Mouse (Mus musculus) c-Kit-positive CD71-positive TER-119-negative erythroid progenitor cells, embryonic 14.5 days (primary cell): ENCODE results near the gene Ptrhd1.
A peak's percentile ranks its signal among the peaks of the same experiment; 100 is the strongest.

ENCODE experiments used
- DNase-seq: peaks from one replicate; pipeline ENCODE4 v3.0.0-alpha.2; 2013; ENCODE audit warnings: low read depth

The Ptrhd1 gene

GRCm38 (mm10) chr12:4245742-4246141 is 11.9 kb downstream of the Ptrhd1 start:
- no peak for DNase-seq

- no peak for DNase-seq
These were observed 16.0 kb downstream of the Ptrhd1 start for GRCm38 (mm10) chr12:4249786-4250185.

DNA sequence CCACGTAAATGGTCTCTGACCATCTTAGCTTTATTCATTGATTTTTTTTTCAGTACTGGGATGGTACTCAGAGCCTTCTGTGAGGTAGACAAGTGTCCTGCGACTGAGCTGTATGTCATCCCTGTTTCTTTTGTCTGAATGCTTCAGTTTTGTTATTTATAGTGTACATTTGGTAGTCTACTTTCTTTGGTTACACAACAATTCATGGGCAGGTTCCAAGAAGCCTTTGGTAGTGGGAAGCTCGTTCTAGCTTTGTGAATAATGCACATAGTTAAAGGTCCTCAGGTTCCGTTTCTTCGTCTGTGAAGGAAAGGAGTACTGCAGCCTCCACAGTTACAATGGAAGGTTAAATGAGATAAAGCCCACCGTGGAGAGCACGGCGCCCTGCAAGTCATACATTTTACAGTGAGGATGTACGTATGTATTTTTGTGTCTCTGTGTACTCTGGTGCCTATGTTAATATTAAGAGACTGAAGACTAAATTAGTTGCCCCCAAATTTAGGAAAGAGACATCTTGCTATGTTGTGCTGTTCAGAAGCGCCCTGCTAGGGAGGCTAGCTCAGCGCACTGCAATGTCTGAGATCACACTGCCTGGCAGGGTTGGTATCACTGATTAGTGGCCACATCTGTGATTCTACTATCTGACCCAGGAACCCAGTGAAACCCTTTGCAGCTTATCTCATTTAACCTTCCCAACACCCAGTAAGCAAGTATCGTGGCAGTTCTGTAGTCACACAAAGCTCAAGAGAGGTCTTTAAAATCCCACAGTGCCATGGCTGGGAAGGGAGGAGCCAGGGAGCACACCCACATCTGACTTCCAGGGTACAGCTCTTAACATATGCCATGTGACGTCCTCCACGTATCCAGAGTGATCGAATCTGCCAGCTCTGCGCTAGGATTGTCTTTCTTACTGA is 19.2 kb downstream of the Ptrhd1 start:
- peak; percentile 73 for DNase-seq

DNA sequence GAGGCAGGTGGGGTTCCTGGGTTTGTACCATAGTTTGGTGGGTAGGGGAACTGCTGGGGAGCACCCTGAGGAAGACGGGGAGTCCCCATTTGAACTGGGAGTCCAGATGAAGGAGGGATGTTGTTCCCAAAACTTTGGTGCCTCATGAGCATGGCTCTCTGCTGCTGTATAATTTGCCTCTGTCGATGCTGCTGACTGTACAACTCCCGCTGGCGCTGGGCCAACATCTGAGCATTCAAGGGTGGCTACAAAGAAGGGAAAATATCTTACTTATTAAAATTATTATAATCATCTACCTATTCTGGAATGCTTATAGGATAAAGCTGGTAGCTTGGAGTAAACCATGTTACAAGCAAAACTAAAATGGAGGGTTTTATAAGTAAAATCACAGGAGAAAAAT is 33.9 kb downstream of the Ptrhd1 start:
- DNase-seq: no peak

DNA sequence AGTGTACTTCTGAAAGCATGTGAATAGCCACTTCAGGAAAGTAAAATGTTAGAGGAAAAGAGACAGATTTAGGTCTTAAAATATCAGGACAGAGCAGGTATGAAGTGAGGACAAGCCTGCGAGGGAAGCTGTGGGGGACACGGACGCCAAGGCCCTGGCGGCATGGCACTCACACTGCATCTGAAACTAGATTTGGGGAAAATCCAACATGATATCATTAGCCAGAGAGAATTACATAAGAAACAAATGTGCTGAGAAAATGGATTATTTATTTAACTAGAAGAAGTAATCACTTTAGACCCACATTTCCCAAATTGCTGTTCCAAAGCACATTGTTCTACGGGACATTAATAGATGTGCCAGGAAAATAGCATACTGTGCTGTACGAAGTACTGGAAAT is 37.3 kb downstream of the Ptrhd1 start:
- no peak for DNase-seq

DNA sequence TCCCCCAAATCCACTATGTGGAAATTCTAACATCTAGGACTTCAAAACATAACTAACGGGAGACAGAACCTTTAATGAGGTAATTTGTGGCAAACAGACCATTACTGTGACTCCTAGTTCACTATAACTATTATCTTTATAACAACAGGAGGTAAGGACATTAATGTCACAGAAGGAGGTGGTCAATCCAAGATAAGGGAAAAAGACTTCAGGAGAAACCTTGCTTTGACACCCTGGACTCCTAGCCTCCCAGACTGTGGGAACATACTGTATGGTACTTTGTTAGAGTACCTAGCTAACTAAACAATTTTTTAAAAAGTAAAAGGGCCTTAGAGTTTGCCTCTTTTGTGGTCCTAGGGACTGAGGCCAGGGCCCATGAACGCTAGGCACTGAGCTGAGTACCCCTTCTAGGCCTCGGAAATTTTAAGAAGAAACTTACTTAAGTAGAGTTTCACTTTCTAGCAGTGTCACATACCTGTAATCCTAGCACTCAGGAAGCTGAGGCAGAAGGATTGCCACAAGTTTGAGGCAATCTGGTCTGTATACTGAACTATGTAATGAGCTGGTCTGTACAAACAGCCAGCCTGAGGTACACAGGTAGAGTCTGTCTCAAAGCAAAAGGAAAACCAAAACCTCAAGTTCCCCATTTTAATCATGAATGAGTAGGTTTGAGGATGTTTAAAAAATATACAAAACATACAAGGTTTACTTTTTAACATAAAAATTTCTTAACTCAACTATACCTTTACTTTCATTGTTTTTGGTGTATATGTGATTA is 45.3 kb downstream of the Ptrhd1 start:
- DNase-seq: no peak

GRCm38 (mm10) chr12:4279878-4280277 is 46.1 kb downstream of the Ptrhd1 start:
- no peak for DNase-seq

DNA sequence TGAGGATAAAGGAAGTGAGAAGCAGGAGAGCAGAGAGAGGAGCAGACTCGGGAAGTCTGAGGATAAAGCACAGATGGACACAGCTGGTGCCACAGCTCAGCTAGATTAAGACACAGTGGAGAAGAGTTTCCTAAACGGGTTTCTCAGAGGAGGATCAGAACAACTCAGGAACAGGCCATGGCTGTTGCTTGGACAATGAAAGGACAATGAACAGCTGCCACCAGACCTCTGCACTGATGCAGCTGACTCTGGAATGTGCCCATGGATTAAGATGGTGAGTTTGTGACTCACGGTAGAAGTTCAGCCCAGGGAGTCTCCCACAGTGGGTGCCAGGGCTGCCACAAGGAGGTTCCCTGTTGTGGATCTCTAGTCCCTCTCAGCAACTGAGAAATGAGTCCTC is 51.4 kb downstream of the Ptrhd1 start:
- no peak for DNase-seq
